Mouse (Mus musculus) hindbrain, postnatal 0 days (tissue): Measurements from ENCODE around the gene Mast4. TPM values are rescaled to one million over a fixed set of nuclear protein-coding genes. Genes with fewer than 3 reads are reported as not detected.
A peak's percentile ranks its signal among the peaks of the same experiment; 100 is the strongest.

Experiments
- ATAC-seq: fragments of 200-750 bp; cut with Nextera tagmentation; 2 replicates; pipeline ENCODE4 v1.8.0; 2017; ENCODE audit warnings: mild to moderate bottlenecking, moderate TSS enrichment, moderate library complexity
- DNase-seq: peaks from one replicate; pipeline ENCODE4 v3.0.0-alpha.2; 2015; ENCODE audit warnings: low spot score
- H3K27ac ChIP-seq: fragments of 300-500 bp; sonication (generic); 2 replicates; pipeline ENCODE4 v1.5.1; 2014; ENCODE audit warnings: mild to moderate bottlenecking
- H3K27me3 ChIP-seq: fragments of 300-500 bp; sonication (generic); 2 replicates; pipeline ENCODE4 v1.6.1; 2014; ENCODE audit warnings: low read length, mixed read lengths; ENCODE audit not compliant: insufficient read depth
- H3K36me3 ChIP-seq: fragments of 300-500 bp; sonication (generic); 2 replicates; pipeline ENCODE4 v1.6.1; 2014; ENCODE audit warnings: low read length, mixed read lengths; ENCODE audit not compliant: insufficient read depth
- H3K4me1 ChIP-seq: fragments of 300-500 bp; sonication (generic); 2 replicates; pipeline ENCODE4 v1.6.1; 2014; ENCODE audit warnings: antibody characterized with exemption, low read length, mixed read lengths; ENCODE audit not compliant: insufficient read depth
- H3K4me2 ChIP-seq: fragments of 300-500 bp; sonication (generic); 2 replicates; pipeline ENCODE4 v1.6.1; 2014; ENCODE audit warnings: low read depth, mild to moderate bottlenecking, low read length, moderate library complexity, mixed read lengths
- H3K4me3 ChIP-seq: fragments of 300-500 bp; sonication (generic); 2 replicates; pipeline ENCODE4 v1.5.1; 2014; ENCODE audit warnings: low read length
- H3K9ac ChIP-seq: fragments of 300-500 bp; sonication (generic); replicated peaks from 2 replicates; pipeline ENCODE4 v1.6.1; 2014; ENCODE audit warnings: mild to moderate bottlenecking, low read length, moderate library complexity, mixed read lengths
- H3K9me3 ChIP-seq: fragments of 300-500 bp; sonication (generic); 2 replicates; pipeline ENCODE4 v1.6.1; 2016; ENCODE audit warnings: low read length, mixed read lengths
- CTCF ChIP-seq: IDR thresholded peaks from 2 replicates; pipeline ENCODE4 v1.5.1; 2016; ENCODE audit warnings: antibody characterized with exemption, control low read depth, low read depth
- WGBS: fragments of 180-500 bp; shearing (Covaris S2); extraction: QIAGEN DNeasy Blood & Tissue Kit; methylation state at CpG from one replicate; pipeline ENCODE4 v1.1.7; 2014; 5-methylcytosine and 5-hydroxymethylcytosine counted together
- polyA plus RNA-seq: library from polyadenylated mRNA; unstranded; fragments of >200 nt; fragmentation: Nextera tagmentation; extraction: Ambion mirVana; gene quantifications from 2 replicates; pipeline ENCODE4 v1.2.1, GENCODE M21; 2015
- total RNA-seq: library from RNA; depleted of rRNA; stranded (reverse); fragments of >200 nt; gene quantifications from 2 replicates; pipeline ENCODE4 v1.2.3, GENCODE M21; 2014

The Mast4 gene
- total and polyA plus RNA-seq, 2 experiments from 2014 or later, result 23.5 to 31.7 TPM

DNA sequence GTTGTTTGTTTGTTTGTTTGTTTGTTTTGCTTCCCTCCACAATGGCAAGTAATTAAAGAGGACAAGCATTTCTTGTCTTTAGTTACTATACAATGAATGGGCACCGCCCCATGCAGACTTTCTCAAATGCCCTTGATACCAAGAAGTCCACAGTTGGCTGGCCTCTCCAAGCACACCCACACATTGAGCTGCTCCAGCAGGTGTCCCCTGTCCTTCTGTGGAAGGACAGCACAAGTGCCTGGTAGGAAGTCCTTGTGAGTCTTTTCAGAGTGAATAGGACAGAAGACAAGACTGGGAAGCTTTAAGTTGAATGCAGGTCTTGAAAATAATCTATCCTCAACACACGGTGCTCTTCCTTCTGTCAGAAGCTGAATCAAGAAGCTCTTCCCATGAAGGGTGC lies 202.5 kb downstream of the Mast4 start:
- ATAC-seq (no peak), DNase-seq (no peak)
- 81% methylated on average over 2 of the region's 2 CpGs for whole genome bisulfite sequencing
- H3K4me1 ChIP-seq, result no peaks in the 10 kb centered on the region
- TF ChIP-seq CTCF, result no peak
- H3K27me3 ChIP-seq, result no peaks in the 10 kb centered on the region
- H3K9ac ChIP-seq, result no peak overlapping the region
- H3K36me3 ChIP-seq, result no peaks in the 10 kb centered on the region
- H3K27ac ChIP-seq, result no peak overlapping the region
- no peaks in the 10 kb centered on the region for H3K9me3 ChIP-seq
- no peak overlapping the region for H3K4me3 ChIP-seq
- H3K4me2 ChIP-seq, result no peak overlapping the region

DNA sequence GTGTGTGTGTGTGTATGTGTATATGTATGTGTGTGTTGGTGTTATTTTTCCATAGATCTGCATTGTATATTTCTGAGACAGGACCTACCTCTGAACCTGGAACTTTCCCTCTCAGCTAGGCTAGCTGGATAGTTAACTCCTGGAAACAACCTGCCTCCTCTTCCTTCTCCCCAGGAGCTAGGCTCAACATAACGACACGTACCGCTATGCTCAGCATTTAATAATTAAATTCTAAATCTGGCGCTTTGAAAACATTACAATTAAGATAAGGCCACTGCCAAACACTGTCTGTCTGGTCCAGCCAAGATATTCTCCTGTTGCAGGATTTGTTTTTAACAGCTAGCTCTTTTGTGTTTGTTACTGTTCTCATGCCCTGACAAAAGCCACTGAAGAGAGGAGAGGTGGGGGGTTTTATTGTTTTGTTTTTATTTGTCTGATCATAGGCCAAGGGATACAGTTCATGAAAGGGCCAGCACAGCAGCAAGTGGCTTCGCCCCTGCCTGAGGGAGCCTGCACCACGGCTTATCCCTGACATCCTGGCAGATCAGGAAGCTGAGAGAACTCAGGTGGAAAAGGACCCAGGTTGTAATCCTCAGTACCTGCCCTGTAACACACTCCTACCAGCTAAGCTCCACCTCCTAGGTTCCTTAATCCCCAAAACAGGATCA lies 205.0 kb downstream of the Mast4 start:
- Histone ChIP-seq H3K4me1 (no peaks in the 10 kb centered on the region), H3K9me3 (no peaks in the 10 kb centered on the region), H3K4me3 (no peak overlapping the region), H3K4me2 (no peak overlapping the region), H3K27ac (no peak overlapping the region), H3K27me3 (no peaks in the 10 kb centered on the region), H3K9ac (no peak overlapping the region), H3K36me3 (no peaks in the 10 kb centered on the region)
- TF ChIP-seq CTCF, result no peak
- DNase-seq, result no peak
- WGBS, result 42% methylated on average over 6 of the region's 6 CpGs
- ATAC-seq, result no peak

DNA sequence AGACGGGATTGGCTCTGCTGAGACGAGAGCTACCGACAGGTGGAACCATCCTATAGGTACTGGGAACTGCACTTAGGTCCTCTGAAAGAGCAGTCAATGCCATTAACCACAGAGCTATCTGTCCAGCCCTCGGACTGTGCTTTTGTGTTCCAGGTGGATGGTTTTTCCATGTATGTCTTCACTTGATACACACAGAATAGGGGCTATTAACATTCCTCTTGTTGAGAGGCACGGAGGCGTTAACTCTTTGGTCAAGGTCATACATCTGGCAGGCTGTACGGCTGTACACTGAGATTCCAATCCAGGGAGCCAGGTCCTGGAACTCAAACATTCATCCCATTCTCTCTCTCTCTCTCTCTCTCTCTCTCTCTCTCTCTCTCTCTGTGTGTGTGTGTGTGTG lies 205.6 kb downstream of the Mast4 start:
- Histone ChIP-seq H3K4me1 (no peaks in the 10 kb centered on the region), H3K27ac (no peak overlapping the region), H3K36me3 (no peaks in the 10 kb centered on the region), H3K9me3 (no peaks in the 10 kb centered on the region), H3K4me3 (no peak overlapping the region), H3K27me3 (no peaks in the 10 kb centered on the region), H3K9ac (no peak overlapping the region), H3K4me2 (no peak overlapping the region)
- 61% methylated on average over 7 of the region's 7 CpGs for WGBS
- no peak for ATAC-seq
- no peak for DNase-seq
- TF ChIP-seq CTCF, result no peak

DNA sequence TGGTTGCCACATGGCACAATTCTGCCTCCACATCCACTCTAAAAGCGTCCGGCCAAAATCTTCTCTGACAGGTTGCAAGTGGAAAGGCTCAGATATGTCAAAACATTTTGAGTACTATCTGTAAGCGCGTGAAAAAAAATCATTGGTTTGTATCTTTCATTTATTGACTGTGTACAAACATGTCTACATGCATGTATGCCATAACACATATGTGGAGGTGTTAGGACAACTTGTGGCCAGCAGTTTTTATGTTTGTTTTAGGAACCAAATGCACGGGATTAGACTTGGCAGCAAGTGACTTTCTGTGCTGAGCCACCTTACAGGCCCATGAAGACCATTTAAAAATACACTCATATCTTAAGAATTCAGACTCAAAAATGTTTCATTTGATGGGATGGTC lies 206.7 kb downstream of the Mast4 start:
- Histone ChIP-seq H3K4me1 (no peaks in the 10 kb centered on the region), H3K27ac (no peak overlapping the region), H3K36me3 (no peaks in the 10 kb centered on the region), H3K4me2 (no peak overlapping the region), H3K4me3 (no peak overlapping the region), H3K27me3 (no peaks in the 10 kb centered on the region), H3K9ac (no peak overlapping the region), H3K9me3 (no peaks in the 10 kb centered on the region)
- DNase-seq (no peak), ATAC-seq (no peak)
- 91% methylated on average over 5 of the region's 5 CpGs for WGBS
- TF ChIP-seq CTCF, result no peak

DNA sequence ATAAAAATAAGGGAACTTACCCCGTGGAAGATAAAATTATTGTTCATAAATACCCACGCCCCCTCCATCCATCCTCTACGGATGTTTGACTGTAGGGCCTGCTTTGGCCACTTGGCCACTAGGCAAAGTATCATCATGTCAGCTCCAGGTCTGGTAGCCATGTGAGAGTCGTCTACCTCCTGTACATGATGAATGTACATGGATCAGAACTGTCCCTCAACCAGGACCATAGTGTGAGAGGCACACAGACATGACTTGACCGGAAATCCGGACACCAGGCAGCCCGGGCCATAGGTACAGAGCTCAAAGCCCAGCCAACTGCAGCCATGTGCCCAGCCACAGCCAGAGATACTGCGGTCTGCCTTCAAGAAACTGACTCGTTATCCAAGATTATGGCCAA lies 210.6 kb downstream of the Mast4 start:
- Histone ChIP-seq H3K9me3 (no peaks in the 10 kb centered on the region), H3K4me1 (peaks cover 6% of the 10 kb centered on the region; the same call in 1 of the 2 replicates), H3K4me2 (no peak overlapping the region), H3K9ac (no peak overlapping the region), H3K27me3 (no peaks in the 10 kb centered on the region), H3K36me3 (no peaks in the 10 kb centered on the region), H3K4me3 (no peak overlapping the region), H3K27ac (no peak overlapping the region)
- WGBS, result 94% methylated on average over 9 of the region's 9 CpGs
- ATAC-seq (no peak), DNase-seq (no peak)
- TF ChIP-seq CTCF, result no peak

DNA sequence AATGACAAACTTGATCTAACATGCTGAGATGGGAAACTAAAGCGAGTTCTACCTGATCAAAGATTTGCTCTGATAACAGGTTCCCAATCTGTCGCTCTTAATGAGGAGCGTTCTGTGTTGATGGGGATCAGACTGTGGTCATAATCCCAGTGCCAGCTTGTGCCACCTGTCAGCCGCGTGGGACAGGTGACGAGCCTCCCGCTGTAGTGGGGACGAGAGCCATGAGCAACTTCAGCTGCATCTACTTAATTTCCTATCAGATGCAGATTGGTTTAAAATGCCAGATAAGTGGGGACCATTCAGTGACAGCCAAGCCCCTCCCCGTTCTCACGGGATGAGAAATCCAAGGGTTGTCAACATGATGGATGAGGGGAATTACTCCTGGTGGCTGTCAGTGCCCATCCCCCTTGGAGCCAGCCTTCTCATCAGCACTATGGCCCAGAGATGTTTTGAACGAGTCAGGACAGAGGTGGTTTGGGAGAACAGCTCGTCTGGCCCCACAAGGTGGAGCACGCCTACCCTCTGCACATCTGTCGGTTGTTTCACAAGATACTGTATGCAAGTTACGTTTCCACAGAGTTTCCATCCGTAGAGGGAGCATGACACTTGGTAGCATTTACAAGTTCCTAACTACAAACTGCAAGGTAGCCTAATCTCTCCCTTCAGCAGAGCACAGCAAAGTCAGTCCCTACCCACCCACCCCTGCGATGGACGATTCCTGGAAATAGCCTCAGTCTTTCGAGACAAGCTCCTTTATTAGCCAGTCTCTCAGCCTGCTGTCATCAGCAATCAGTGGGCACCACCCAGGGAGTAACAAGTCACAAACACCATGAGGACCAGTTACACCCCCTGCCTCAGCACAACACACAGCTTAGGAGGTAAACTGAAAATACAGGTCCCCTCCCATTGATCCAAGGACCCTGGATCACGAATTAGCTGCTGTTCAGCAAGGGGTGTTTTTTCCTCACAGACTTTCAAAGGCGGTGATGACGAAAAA lies 212.2 kb downstream of the Mast4 start:
- TF ChIP-seq CTCF, result peak; percentile 11; the same call in 1 of the 2 replicates
- H3K9me3 ChIP-seq, result no peaks in the 10 kb centered on the region
- no peaks in the 10 kb centered on the region for H3K36me3 ChIP-seq
- no peak overlapping the region for H3K9ac ChIP-seq
- DNase-seq (peak; percentile 49), ATAC-seq (peak; percentile 65)
- 40% methylated on average over 22 of the region's 22 CpGs for WGBS
- no peak overlapping the region for H3K27ac ChIP-seq
- H3K4me1 ChIP-seq, result peaks cover 6% of the 10 kb centered on the region; the same call in 1 of the 2 replicates
- H3K4me3 ChIP-seq, result no peak overlapping the region
- H3K4me2 ChIP-seq, result no peak overlapping the region
- H3K27me3 ChIP-seq, result no peaks in the 10 kb centered on the region
